Mouse (Mus musculus) neural tube, embryonic 15.5 days (tissue): ENCODE results near the gene Idh2. TPM values are rescaled to one million over a fixed set of nuclear protein-coding genes. Genes with fewer than 3 reads are reported as not detected.

ENCODE experiments used
- ATAC-seq: fragments of 200-750 bp; cut with Nextera tagmentation; 2 replicates; pipeline ENCODE4 v1.8.0; 2017; ENCODE audit warnings: mild to moderate bottlenecking, moderate TSS enrichment, moderate library complexity; ENCODE audit not compliant: low FRiP score
- H3K27ac ChIP-seq: fragments of 300-500 bp; sonication (generic); replicated peaks from 2 replicates; pipeline ENCODE4 v1.5.1; 2015; ENCODE audit warnings: mild to moderate bottlenecking, inconsistent platforms
- H3K27me3 ChIP-seq: fragments of 300-500 bp; sonication (generic); replicated peaks from 2 replicates; pipeline ENCODE4 v1.6.1; 2015; ENCODE audit warnings: inconsistent platforms
- H3K36me3 ChIP-seq: fragments of 300-500 bp; sonication (generic); 2 replicates; pipeline ENCODE4 v1.6.1; 2015; ENCODE audit warnings: inconsistent platforms
- H3K4me1 ChIP-seq: fragments of 300-500 bp; sonication (generic); 2 replicates; pipeline ENCODE4 v1.6.1; 2015; ENCODE audit warnings: inconsistent platforms
- H3K4me2 ChIP-seq: fragments of 300-500 bp; sonication (generic); 2 replicates; pipeline ENCODE4 v1.6.1; 2015; ENCODE audit warnings: inconsistent platforms, mild to moderate bottlenecking, moderate library complexity
- H3K4me3 ChIP-seq: fragments of 300-500 bp; sonication (generic); replicated peaks from 2 replicates; pipeline ENCODE4 v1.5.1; 2015; ENCODE audit warnings: mild to moderate bottlenecking, inconsistent platforms
- H3K9ac ChIP-seq: fragments of 300-500 bp; sonication (generic); replicated peaks from 2 replicates; pipeline ENCODE4 v1.6.1; 2015; ENCODE audit warnings: mild to moderate bottlenecking, inconsistent platforms
- H3K9me3 ChIP-seq: fragments of 300-500 bp; sonication (generic); replicated peaks from 2 replicates; pipeline ENCODE4 v1.6.1; 2016; ENCODE audit warnings: inconsistent platforms
- WGBS: fragments of 180-500 bp; shearing (Covaris S2); methylation state at CpG from one replicate; pipeline ENCODE4 v1.1.7; 2015; ENCODE audit warnings: mixed read lengths; 5-methylcytosine and 5-hydroxymethylcytosine counted together
- polyA plus RNA-seq: library from polyadenylated mRNA; unstranded; fragments of >200 nt; fragmentation: Nextera tagmentation; extraction: Ambion mirVana; gene quantifications from 2 replicates; pipeline ENCODE4 v1.2.1, GENCODE M21; 2015

The Idh2 gene
- polyA plus RNA-seq, 1 experiment from 2014 or later = 200 TPM

DNA sequence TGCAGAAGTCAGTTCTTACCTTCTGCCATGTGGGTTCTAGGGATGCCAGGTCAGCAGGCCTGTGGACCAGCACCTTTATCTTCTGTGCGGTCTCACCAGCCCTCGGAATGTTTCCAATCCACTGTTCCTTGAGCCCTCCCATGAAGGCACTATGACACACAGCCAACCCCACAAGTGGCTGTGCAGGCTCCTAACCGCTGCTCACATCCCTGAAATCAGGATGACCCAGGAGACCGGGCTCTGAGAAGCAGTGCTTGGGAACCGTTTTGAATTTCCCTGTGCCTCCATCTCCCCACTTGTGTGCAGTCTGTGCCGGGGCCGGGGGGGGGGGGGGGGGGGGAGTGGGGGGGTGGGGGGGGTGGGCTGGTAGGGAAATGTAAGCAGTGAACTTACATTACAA, 46.9 kb downstream of the Idh2 start:
- 57% methylated on average over 5 of the region's 7 CpGs for WGBS
- Histone ChIP-seq H3K9me3 (no peaks in the 10 kb centered on the region), H3K27ac (no peak overlapping the region), H3K4me2 (no peak overlapping the region), H3K36me3 (no peaks in the 10 kb centered on the region), H3K4me1 (peaks cover 54% of the 10 kb centered on the region), H3K9ac (no peak overlapping the region), H3K27me3 (no peaks in the 10 kb centered on the region), H3K4me3 (no peak overlapping the region)
- no peak for ATAC-seq

DNA sequence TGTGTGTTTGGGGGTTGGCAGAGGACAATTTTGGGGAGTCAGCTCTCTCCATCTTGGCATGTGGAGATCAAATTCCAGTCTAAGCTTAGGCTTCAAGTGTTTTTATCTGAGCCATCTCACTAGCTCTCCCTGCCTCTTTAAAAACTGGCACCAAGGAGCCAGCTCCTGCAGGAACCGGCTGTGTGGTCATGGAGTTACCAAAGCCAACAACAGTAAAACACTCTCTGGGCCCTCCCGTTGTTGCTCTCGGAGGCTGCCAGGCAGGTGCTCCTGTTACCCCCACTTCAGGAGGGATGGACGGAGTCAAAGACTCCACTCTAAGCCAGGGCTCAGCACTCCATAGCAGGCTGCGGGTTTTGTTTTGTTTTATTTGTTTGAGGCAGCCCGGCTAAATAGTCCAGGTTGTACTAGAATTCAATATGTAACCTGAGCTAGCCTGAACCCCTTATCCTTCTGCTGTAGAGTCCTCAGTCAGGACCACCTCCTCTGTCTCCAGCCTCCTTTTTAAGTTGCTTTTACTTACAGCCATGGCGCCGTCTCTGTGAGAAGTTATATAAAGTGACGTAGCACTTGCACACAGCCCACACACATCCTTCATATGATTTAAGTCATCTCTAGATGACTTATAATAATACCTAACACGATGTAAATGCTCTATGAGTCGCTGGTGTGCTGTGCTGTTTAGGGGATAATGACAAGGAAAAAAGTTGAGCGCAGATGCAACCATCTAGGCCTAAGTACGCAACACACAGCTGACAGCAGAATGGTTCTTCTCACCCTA, 48.3 kb downstream of the Idh2 start:
- Histone ChIP-seq H3K4me2 (no peak overlapping the region), H3K36me3 (no peaks in the 10 kb centered on the region), H3K4me3 (no peak overlapping the region), H3K27me3 (no peaks in the 10 kb centered on the region), H3K9ac (no peak overlapping the region), H3K4me1 (peaks cover 50% of the 10 kb centered on the region), H3K27ac (no peak overlapping the region), H3K9me3 (no peaks in the 10 kb centered on the region)
- WGBS = 70% methylated on average over 13 of the region's 13 CpGs
- no peak for ATAC-seq

DNA sequence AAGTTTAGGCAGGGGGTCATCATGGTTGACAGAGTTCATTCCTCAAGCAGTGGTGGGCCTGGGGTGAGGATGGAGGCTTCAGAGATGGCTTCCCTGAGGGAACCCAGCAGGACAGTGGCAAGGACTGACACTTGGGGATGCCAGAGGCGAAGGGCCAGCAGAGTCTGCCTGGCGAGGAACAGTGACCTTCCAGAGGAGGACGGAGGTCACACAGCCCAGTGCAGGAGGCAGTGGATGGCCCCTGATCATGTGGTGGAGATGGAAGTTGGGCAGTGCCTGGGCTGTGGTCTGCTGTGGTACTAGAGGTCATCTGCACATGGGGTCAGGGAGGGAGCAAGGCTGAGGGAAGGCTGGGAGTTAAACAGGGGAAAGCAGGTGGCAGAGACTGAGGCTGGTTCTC, 49.9 kb downstream of the Idh2 start:
- H3K27ac ChIP-seq = no peak overlapping the region
- H3K4me2 ChIP-seq = no peak overlapping the region
- no peaks in the 10 kb centered on the region for H3K9me3 ChIP-seq
- H3K27me3 ChIP-seq = no peaks in the 10 kb centered on the region
- H3K9ac ChIP-seq = no peak overlapping the region
- no peak for ATAC-seq
- 99% methylated on average over 3 of the region's 3 CpGs for WGBS
- H3K4me3 ChIP-seq = no peak overlapping the region
- H3K36me3 ChIP-seq = no peaks in the 10 kb centered on the region
- H3K4me1 ChIP-seq = peaks cover 39% of the 10 kb centered on the region

DNA sequence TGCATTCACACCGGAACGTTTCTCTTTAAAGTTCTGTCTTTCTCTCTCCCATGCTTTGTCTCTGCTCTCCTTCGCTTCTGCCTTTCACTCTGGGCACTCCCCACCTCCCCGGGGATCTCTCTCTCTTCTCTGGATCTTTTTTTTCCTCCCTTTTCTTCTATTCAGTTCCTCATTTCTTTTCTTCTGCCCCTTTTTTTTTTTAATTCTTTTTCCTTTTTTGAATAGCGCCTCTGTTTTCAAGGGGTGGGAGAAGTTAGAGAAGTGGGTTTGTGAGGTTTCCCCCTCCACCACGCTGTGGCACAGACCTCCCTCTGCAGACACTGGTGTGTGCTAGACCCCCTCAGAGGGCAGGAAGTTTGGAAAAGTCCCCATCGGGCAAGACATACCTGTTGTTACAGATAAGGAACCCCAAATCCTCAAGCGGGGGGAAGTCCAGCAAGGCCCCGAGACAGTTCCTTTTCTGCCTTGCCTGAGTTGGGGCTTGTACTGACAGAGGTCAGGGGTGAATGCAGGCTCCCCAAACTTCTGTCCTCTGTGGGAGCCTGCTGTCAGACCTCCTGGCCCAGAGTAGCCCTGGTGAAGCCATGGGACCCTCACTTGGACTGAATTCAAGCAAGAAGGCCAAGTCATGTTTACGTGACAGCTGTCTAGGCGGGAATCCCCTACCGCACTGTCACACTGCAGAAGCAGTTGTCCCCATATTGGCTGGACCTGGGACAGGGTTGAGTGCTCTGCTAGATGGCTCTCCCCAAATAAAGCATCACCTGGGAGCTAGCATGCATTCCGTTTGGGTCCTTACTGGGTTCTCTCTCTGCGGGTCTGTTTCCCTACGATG, 51.1 kb downstream of the Idh2 start:
- peaks cover 31% of the 10 kb centered on the region for H3K4me1 ChIP-seq
- 55% methylated on average over 15 of the region's 15 CpGs for WGBS

DNA sequence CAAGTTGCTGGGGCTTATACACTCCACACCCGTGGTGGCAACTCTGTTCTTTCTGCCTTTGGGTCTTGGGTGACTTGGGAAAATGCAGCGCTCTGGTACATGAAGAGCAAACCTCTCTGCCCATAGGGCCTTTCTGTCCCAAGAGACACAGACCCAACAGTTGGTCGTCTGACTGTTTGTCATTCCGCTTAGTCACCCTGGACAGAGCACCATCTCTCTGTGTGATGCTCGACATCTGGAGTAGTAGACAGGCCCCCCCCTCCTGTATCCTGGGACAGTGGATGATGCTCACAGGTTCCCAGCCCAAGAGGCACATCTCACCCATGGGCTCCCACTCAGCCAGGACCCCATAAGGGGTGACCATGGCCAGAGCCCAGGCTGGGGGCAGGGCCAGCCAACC, 51.9 kb downstream of the Idh2 start:
- H3K27me3 ChIP-seq = no peaks in the 10 kb centered on the region
- H3K9me3 ChIP-seq = no peaks in the 10 kb centered on the region
- H3K4me3 ChIP-seq = no peak overlapping the region
- no peak overlapping the region for H3K27ac ChIP-seq
- H3K4me1 ChIP-seq = peaks cover 36% of the 10 kb centered on the region
- no peak overlapping the region for H3K9ac ChIP-seq
- no peak for ATAC-seq
- no peak overlapping the region for H3K4me2 ChIP-seq
- no peaks in the 10 kb centered on the region for H3K36me3 ChIP-seq
- 69% methylated on average over 5 of the region's 5 CpGs for WGBS

More for the DNA sequence above, 51.1 kb downstream of the Idh2 start:
- no peak for ATAC-seq
- Histone ChIP-seq H3K27me3 (no peaks in the 10 kb centered on the region), H3K27ac (no peak overlapping the region), H3K4me2 (no peak overlapping the region), H3K9me3 (no peaks in the 10 kb centered on the region), H3K36me3 (no peaks in the 10 kb centered on the region), H3K9ac (no peak overlapping the region), H3K4me3 (no peak overlapping the region)

DNA sequence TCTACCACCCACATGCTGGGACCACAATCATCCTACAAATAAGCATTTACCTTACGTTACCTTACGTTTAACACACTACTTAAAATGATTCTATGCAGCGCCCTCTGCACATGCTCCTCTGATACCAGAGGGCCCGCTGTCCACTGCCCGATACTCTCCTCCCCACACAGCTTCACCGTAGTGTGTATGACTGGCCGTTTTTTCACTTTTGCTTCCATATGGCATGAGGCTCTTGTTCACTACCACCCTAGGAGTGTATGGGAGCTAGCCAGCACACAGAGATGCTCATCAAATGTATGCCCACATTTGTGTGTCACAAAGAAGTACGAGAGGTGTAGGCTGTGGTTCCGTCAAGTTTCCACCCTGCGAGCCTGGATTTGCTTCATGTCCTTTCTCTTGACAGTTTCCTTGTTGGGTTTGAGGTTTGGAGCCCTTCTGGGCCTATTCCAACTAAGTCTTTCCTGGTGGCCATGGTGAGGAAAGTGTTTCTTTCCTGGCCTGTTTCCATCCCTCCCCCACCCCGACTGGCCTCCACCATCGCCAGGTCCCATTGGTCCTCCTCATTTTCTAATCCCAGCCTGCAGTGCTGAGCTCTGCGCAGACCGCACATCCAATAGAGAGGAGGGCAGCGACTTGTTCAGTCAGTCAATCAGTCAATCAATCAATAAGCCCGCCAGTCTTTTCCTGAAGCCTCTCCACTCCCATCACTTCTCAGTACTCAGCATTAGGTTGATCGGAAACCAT, 52.9 kb downstream of the Idh2 start:
- H3K27me3 ChIP-seq = no peaks in the 10 kb centered on the region
- no peak overlapping the region for H3K27ac ChIP-seq
- H3K4me1 ChIP-seq = peaks cover 46% of the 10 kb centered on the region
- H3K4me3 ChIP-seq = no peak overlapping the region
- no peak overlapping the region for H3K4me2 ChIP-seq
- H3K36me3 ChIP-seq = no peaks in the 10 kb centered on the region
- 93% methylated on average over 17 of the region's 17 CpGs for WGBS
- no peaks in the 10 kb centered on the region for H3K9me3 ChIP-seq
- no peak overlapping the region for H3K9ac ChIP-seq
- no peak for ATAC-seq

DNA sequence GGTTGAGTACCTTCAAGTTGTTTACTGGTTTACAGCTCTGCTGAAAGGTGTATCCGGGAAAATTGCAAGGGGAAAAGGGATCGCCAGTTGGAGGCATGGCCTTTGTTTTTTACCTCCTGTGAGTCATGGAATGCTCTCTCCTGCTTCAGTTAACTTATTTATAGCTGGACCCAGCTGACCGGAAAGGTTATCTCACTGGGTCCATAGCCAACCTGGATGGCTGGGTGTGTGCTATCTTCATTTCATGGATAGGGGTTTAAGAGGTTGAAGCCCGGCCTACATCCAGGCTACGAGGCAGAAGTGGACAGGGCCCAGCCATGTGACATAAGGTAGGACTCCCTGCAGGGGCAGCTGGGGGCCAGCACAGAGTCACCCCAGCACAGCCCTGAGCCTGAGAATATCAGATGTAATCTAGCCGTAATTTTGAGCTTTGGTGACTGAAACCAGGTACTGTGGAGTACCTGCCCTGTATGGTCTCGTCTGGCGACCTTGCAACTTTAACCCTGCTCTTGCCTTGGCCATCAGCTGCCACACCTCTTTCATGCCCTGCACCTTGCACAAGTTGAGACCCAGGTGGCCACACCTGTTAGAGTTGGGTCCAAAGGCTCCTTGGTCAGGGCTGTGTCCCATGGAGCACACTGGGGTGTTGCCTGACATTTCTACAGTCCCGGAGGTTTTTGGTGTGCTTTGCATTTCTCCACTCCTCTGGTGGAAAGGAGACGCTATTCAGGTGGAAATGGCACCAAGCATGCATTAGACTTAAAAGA, 55.0 kb downstream of the Idh2 start:
- no peak overlapping the region for H3K4me2 ChIP-seq
- no peaks in the 10 kb centered on the region for H3K27me3 ChIP-seq
- peaks cover 53% of the 10 kb centered on the region for H3K4me1 ChIP-seq
- no peak overlapping the region for H3K27ac ChIP-seq
- 85% methylated on average over 10 of the region's 10 CpGs for WGBS
- no peaks in the 10 kb centered on the region for H3K36me3 ChIP-seq
- no peak overlapping the region for H3K4me3 ChIP-seq
- H3K9ac ChIP-seq = no peak overlapping the region
- no peak for ATAC-seq
- H3K9me3 ChIP-seq = no peaks in the 10 kb centered on the region

DNA sequence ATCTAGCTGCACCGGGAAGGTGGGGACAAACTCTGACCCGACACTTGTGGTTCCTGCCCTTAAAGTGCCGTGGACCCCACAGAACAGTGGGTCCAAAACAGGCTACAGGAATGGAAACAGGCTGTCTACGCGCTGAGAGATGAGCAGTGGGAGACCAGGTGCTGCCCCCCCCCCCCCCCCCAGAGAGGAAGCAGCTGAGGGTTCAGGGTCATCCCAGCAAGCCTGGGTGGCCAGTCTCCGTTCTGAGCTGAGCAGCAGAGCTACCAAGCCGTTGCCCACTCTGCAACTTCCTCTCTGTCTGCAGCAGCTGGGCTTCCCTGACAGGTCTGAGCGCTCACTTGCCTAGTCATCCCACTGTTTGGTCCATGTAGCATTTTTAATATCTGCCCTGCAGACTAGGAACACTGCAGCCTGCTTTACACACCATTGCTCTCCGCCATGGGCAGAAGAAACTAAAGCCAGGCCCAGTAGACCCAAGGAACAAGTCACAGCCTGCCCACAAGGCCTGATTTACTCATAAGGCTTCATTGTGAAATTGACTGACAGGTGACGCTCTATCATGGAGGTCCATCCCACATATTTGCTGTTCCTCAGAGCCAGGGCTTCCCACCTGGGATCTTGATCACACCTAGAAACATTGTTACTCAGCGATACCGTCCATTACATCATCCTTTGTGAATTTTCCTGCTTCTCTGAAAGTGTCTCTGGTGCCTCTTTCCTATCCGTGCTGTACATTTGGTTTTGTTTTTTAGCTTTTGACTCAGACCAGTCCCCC, 55.9 kb downstream of the Idh2 start:
- no peaks in the 10 kb centered on the region for H3K9me3 ChIP-seq
- H3K36me3 ChIP-seq = no peaks in the 10 kb centered on the region
- ATAC-seq = no peak
- H3K4me2 ChIP-seq = no peak overlapping the region
- H3K27me3 ChIP-seq = no peaks in the 10 kb centered on the region
- no peak overlapping the region for H3K4me3 ChIP-seq
- no peak overlapping the region for H3K9ac ChIP-seq
- WGBS = 74% methylated on average over 13 of the region's 13 CpGs
- peaks cover 52% of the 10 kb centered on the region for H3K4me1 ChIP-seq
- no peak overlapping the region for H3K27ac ChIP-seq

DNA sequence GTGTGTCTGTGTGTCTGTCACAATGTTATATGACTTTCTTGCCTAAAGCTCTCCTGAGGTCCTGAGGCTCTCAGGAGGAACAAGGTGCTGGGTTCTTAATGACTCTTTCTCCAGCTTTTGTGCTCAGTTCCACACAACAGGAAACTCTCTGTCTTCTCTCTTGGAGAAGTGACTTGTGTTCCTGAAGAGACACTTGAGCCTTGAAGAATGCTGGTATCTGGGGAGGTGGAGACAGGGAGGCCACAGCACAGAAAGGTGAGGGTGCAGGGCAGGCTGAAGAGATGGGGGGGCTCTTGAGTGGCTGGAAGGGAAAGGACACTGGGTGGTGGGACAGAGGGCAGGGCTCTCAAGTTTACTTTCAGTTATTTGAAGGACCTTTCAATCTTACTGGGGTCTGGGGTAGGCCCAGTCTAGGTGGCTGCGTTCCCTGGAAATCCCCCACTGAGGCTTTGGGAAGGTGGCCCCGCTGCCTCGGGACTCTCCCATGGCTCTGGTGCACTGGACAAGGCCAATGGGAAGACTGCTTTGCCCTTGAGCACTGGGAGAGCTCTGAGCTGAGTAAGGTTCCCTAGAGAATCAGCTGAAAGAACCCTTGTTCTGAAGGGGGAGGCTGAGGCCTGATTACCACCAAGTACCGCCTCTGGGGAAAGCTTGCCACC, 56.7 kb downstream of the Idh2 start:
- Histone ChIP-seq H3K4me1 (peaks cover 46% of the 10 kb centered on the region), H3K36me3 (no peaks in the 10 kb centered on the region), H3K9me3 (no peaks in the 10 kb centered on the region), H3K27me3 (no peaks in the 10 kb centered on the region), H3K4me2 (no peak overlapping the region), H3K27ac (peak overlapping the region; percentile 54; the same call in 1 of the 2 replicates), H3K9ac (no peak overlapping the region), H3K4me3 (no peak overlapping the region)
- no peak for ATAC-seq
- 76% methylated on average over 4 of the region's 4 CpGs for WGBS

DNA sequence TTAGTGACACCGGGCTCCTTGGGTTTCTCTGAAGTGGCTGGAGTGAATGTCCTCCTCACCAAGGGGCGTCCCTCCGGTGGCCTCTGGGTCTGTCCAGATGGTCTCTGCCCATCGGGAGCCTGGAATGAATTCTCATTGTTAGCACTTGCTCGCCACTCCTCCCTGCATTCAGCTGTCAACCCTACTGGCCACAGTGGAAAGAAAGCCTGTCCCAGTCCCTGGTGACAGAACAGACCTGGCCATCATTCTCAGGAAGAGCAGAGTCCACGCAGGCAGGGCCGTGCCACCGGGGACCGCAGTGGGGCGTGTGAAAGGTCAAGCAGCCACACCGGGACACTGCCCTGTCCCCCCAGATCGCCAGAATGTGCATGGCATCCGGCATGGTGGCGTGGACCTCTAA, 57.4 kb downstream of the Idh2 start:
- WGBS = 14% methylated on average over 14 of the region's 14 CpGs
- H3K4me3 ChIP-seq = no peak overlapping the region
- no peak overlapping the region; the same call in 1 of the 2 replicates for H3K4me2 ChIP-seq
- H3K9me3 ChIP-seq = no peaks in the 10 kb centered on the region
- H3K27ac ChIP-seq = peak overlapping the region; percentile 54
- no peaks in the 10 kb centered on the region for H3K27me3 ChIP-seq
- no peaks in the 10 kb centered on the region for H3K36me3 ChIP-seq
- H3K9ac ChIP-seq = no peak overlapping the region
- H3K4me1 ChIP-seq = peaks cover 41% of the 10 kb centered on the region
- no peak for ATAC-seq
